Mouse (Mus musculus): ENCODE results near the gene Car7.

Gene Car7

GRCm38 (mm10) chr8:104533971-104534778 is at the start of gene Car7, which contains the start of gene Nae1:
Car7 (plus strand) TSS chr8:104534689.
Nae1 (minus strand) TSS chr8:104534637.
- DNase-seq (ENCODE audit: low spot score) = peak; percentile 95

- peak; percentile 64 for DNase-seq (ENCODE audit: low spot score)
These were observed 25.2 kb upstream of the Car7 start, which contains the start of gene Terb1 for GRCm38 (mm10) chr8:104509061-104510006. Terb1 (minus strand) TSS chr8:104509910.

- DNase-seq (ENCODE audit: low spot score) = no peak
These were observed 24.4 kb upstream of the Car7 start for GRCm38 (mm10) chr8:104510134-104510533.

GRCm38 (mm10) chr8:104517872-104518271 is 16.6 kb upstream of the Car7 start:
- no peak for DNase-seq (ENCODE audit: low spot score)

GRCm38 (mm10) chr8:104529671-104530070 is 4.8 kb upstream of the Car7 start:
- DNase-seq (ENCODE audit: low spot score) = no peak

GRCm38 (mm10) chr8:104533551-104533950 is 938 bp upstream of the Car7 start:
- DNase-seq (ENCODE audit: low spot score) = no peak

- no peak for DNase-seq (ENCODE audit: low spot score)
These were observed 271 bp downstream of the Car7 start for GRCm38 (mm10) chr8:104534779-104535141.

- DNase-seq (ENCODE audit: low spot score) = no peak
These were observed 889 bp downstream of the Car7 start for GRCm38 (mm10) chr8:104535378-104535777.

- DNase-seq (ENCODE audit: low spot score) = no peak
These were observed 1.5 kb downstream of the Car7 start for GRCm38 (mm10) chr8:104536028-104536427.

GRCm38 (mm10) chr8:104538896-104539295 is 4.4 kb downstream of the Car7 start:
- DNase-seq (ENCODE audit: low spot score) = no peak

GRCm38 (mm10) chr8:104539566-104539965 is 5.1 kb downstream of the Car7 start:
- no peak for DNase-seq (ENCODE audit: low spot score)

GRCm38 (mm10) chr8:104540238-104540637 is 5.7 kb downstream of the Car7 start:
- no peak for DNase-seq (ENCODE audit: low spot score)

GRCm38 (mm10) chr8:104540710-104541514 is 6.4 kb downstream of the Car7 start:
- DNase-seq (ENCODE audit: low spot score) = peak; percentile 38

GRCm38 (mm10) chr8:104541515-104541880 is 7.0 kb downstream of the Car7 start:
- no peak for DNase-seq (ENCODE audit: low spot score)

GRCm38 (mm10) chr8:104542160-104542559 is 7.7 kb downstream of the Car7 start:
- no peak for DNase-seq (ENCODE audit: low spot score)

- no peak for DNase-seq (ENCODE audit: low spot score)
These were observed 9.1 kb downstream of the Car7 start for GRCm38 (mm10) chr8:104543440-104544045.

- no peak for DNase-seq (ENCODE audit: low spot score)
These were observed 20.7 kb downstream of the Car7 start for GRCm38 (mm10) chr8:104555191-104555590.

- no peak for DNase-seq (ENCODE audit: low spot score)
These were observed 22.7 kb downstream of the Car7 start for GRCm38 (mm10) chr8:104557226-104557625.

GRCm38 (mm10) chr8:104560731-104561130 is 26.2 kb downstream of the Car7 start:
- DNase-seq (ENCODE audit: low spot score) = no peak

- peak; percentile 95 for DNase-seq (ENCODE audit: low spot score)
These were observed 30.4 kb downstream of the Car7 start for GRCm38 (mm10) chr8:104564633-104565456.

- no peak for DNase-seq (ENCODE audit: low spot score)
These were observed 30.9 kb downstream of the Car7 start for GRCm38 (mm10) chr8:104565457-104565798.

Measured in retina, embryonic 14.5 days (tissue).